Mouse (Mus musculus) embryonic fibroblast, embryonic 13.5 days (primary cell): Measurements from ENCODE around the gene Gm20388. TPM values are rescaled to one million over a fixed set of nuclear protein-coding genes. Genes with fewer than 3 reads are reported as not detected.
A peak's percentile ranks its signal among the peaks of the same experiment; 100 is the strongest.
"Not testable (repeated sequence)": the region's sequence is repeated elsewhere in the genome, so short reads cannot be mapped to it uniquely, and the experiment has no call there.

Experiments
- H3K27ac ChIP-seq: 2 replicates; pipeline ENCODE4 v1.5.1; 2012; ENCODE audit warnings: low read length, control low read depth, inconsistent platforms; ENCODE audit not compliant: insufficient read depth
- H3K4me1 ChIP-seq: 2 replicates; pipeline ENCODE4 v1.6.1; 2011; ENCODE audit warnings: low read length; ENCODE audit not compliant: control insufficient read depth, insufficient read depth
- H3K4me3 ChIP-seq: 2 replicates; pipeline ENCODE4 v1.5.1; 2011; ENCODE audit warnings: mild to moderate bottlenecking, control low read depth, low read length; ENCODE audit not compliant: insufficient read depth
- CTCF ChIP-seq: IDR thresholded peaks from 2 replicates; pipeline ENCODE4 v1.5.1; 2011; ENCODE audit warnings: mild to moderate bottlenecking, control low read depth, low read length, moderate library complexity, borderline replicate concordance; ENCODE audit not compliant: insufficient read depth
- POLR2A ChIP-seq: IDR thresholded peaks from 2 replicates; pipeline ENCODE4 v1.6.1; 2011; ENCODE audit warnings: low read depth, mild to moderate bottlenecking, control low read depth, low read length, moderate library complexity
- polyA plus RNA-seq: library from polyadenylated mRNA; stranded (reverse); fragments of >200 nt; gene quantifications from 2 replicates; pipeline ENCODE4 v1.2.4, GENCODE M21; 2011; ENCODE audit warnings: low read depth; ENCODE audit not compliant: missing spikeins, insufficient read length

The Gm20388 gene
- polyA plus RNA-seq, 1 experiment = 82.8 TPM

DNA sequence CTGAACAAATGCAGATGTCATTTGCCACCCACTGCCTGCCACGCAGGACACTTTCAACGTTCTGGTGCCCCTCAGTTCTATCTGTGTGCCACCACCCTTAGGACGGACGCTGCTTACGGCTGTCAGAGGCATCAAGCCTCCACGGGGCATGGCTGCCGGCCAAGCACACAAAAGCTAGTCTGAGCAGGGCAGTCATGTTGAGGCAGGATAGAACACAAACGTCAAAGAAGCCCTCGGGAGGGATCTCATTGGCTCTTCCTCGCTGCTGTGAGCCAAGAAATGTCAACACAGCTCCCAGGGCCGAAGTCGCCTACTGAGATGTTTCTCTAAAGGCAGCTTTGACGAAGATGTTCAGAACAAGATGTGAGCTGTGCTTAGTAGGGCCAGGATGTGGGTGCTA lies 867.1 kb downstream of the Gm20388 start:
- H3K4me1 ChIP-seq = no peaks in the 10 kb centered on the region
- TF ChIP-seq CTCF (no peak), POLR2A (no peak)
- no peak overlapping the region for H3K27ac ChIP-seq
- no peak overlapping the region for H3K4me3 ChIP-seq

- TF ChIP-seq POLR2A = no peak
These were observed 868.5 kb downstream of the Gm20388 start for GRCm38 (mm10) chr8:120779106-120779505.

DNA sequence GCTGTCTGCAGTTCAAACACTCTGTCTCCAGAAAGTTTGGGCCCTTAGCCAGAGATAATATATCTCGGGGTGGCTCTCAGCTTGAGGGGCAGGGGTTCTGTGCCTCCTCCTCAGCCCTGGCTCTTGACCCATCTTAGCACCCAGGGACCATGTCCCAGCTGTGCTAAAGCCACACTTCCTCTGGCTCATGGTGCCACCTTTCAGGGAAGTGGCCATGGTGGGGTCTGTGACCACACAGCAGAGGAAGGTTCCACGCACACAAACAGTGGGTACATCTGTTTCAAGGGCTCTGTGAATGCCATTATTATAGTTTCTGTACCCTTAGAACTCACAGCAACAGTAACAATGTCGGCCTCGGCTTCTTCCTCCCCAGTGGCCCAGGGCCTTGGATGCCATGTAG lies 873.1 kb downstream of the Gm20388 start:
- Histone ChIP-seq H3K4me1 (no peaks in the 10 kb centered on the region), H3K4me3 (no peak overlapping the region), H3K27ac (no peak overlapping the region)
- TF ChIP-seq CTCF = no peak
- no peak for TF ChIP-seq POLR2A

More at GRCm38 (mm10) chr8:120779106-120779505, 868.5 kb downstream of the Gm20388 start:
- Histone ChIP-seq H3K27ac (no peak overlapping the region), H3K4me1 (no peaks in the 10 kb centered on the region), H3K4me3 (no peak overlapping the region)

GRCm38 (mm10) chr8:120786753-120787152 lies 876.1 kb downstream of the Gm20388 start:
- H3K4me1 ChIP-seq = no peaks in the 10 kb centered on the region
- no peak overlapping the region for H3K4me3 ChIP-seq
- H3K27ac ChIP-seq = no peak overlapping the region
- no peak for TF ChIP-seq POLR2A
- TF ChIP-seq CTCF = no peak

DNA sequence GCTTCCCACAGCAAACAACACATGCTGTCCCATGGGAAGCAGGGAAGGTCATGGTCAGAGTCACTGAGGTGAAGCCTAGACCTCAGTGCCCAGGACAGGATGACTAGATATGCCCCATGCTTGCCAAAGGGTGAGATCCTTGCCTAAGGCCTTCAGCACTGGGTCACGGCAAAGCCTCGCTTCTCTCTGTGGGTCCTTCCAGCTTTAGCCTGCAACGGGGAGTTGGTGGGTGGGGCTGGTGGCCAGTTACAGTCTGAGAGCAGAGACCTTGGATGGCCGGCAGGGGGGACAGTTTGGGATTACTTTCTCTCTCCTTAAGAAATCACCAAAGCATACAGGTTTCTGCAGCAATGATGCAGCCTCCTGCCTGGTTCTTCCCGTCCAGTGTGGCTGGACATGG lies 877.0 kb downstream of the Gm20388 start:
- TF ChIP-seq CTCF (no peak), POLR2A (no peak)
- Histone ChIP-seq H3K4me1 (no peaks in the 10 kb centered on the region), H3K27ac (no peak overlapping the region), H3K4me3 (no peak overlapping the region)

DNA sequence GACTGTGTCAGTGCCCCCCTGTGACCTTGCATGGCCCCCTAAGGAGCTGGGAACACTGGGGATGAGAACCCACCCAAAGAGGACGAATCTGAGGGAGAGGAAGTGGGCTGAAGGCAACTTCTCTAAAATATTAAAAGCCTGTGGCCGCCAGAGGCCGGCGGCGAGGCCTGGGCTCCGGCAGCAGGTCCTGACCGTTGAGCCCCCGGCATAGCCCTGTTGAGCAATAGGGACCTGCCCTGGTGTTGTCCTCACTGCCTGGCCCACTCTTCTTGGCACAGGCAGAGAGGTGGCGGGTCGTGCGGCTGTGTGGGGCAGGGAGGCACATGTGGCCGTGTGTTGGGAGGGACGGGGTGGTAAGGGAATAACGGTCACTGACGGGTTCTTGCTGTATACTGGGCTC lies 882.1 kb downstream of the Gm20388 start:
- H3K4me1 ChIP-seq = no peaks in the 10 kb centered on the region

DNA sequence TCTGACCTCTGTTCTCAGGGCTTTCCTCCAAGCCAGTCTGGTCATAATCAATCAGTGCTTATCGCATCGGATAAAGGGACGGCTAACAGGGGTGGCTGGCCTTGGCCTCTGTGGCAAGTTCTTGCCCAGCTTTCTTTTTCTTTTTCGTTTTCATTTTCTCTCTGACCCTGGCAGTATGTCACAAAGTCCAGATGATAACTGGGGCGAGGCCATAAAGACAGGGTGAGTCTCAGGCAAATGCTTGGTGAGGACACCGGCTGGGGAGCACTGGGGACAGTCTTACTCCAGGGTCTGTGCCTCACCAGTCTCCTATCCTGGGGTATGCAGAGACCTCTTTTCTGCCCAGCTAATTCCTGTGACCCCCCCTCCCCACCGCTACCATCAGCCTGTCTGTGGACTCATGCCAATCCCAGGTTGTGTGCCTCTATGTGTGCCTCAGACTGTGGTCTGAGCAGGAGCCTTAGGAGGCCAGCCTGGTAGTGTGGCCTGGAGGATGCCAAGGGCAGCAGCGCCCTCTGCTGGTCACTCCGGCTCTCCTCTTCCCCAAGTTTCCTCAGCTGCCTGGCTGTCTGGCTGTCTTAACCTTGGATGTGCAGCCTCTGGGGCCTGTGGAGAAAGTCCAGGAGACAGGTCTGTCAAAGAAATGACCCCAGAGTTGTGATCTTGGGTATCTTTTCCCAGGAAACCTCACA lies 885.4 kb downstream of the Gm20388 start:
- Histone ChIP-seq H3K4me3 (no peak overlapping the region), H3K4me1 (no peaks in the 10 kb centered on the region), H3K27ac (no peak overlapping the region)
- TF ChIP-seq CTCF (peak; percentile 97), POLR2A (no peak)

More for the DNA sequence above, 882.1 kb downstream of the Gm20388 start:
- TF ChIP-seq CTCF (no peak), POLR2A (no peak)
- Histone ChIP-seq H3K4me3 (no peak overlapping the region), H3K27ac (no peak overlapping the region)

- H3K4me3 ChIP-seq = no peak overlapping the region
- no peaks in the 10 kb centered on the region for H3K4me1 ChIP-seq
- H3K27ac ChIP-seq = no peak overlapping the region
- no peak for TF ChIP-seq CTCF
These were observed 886.5 kb downstream of the Gm20388 start for GRCm38 (mm10) chr8:120797019-120797727.

- no peak overlapping the region for H3K27ac ChIP-seq
- no peaks in the 10 kb centered on the region for H3K4me1 ChIP-seq
- H3K4me3 ChIP-seq = no peak overlapping the region
- no peak for TF ChIP-seq POLR2A
- peak; percentile 70 for TF ChIP-seq CTCF
These were observed 889.7 kb downstream of the Gm20388 start for GRCm38 (mm10) chr8:120800308-120800865.

DNA sequence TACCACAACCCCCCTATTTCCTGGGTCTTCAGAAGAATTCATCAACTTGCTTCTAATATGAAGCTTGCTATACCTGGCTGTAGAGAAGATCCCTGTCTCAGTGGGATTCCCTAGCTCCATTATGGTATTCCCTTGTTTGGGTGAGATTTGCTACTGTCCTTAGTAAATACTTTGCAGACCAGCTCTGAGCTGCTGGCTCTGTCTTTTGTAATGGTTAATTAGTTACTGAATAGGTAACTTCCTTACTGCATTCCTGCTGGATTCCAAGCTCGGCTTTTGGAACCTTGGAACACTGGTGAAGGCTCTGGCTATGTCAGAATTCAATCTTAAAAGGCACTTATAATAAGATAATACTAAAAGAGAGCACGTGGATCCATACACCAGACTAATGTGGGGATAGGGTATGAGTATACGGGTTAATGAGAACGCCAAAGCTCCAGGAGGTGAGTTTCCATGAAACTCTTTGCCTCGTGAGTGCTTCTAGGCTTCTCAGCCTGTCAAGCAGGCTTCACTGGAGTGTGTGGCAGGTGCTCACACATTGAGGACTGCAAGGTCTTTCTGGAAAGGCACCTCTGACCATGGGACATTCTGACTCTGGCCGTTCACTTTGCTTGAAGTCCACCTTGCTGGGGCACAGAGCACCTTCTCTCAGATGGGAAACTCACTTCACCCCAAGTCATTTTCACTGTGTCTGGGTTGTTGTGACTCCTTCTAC lies 893.2 kb downstream of the Gm20388 start:
- not testable (repeated sequence) for H3K4me1 ChIP-seq, H3K27ac ChIP-seq, H3K4me3 ChIP-seq
